Mouse (Mus musculus) hematopoietic stem cell, adult 5-6 weeks (primary cell): ENCODE measurements around the gene Ninj2. TPM values are rescaled to one million over a fixed set of nuclear protein-coding genes. Genes with fewer than 3 reads are reported as not detected.

Experiments
- ATAC-seq, 2 experiments: fragments of 125-278 bp in 1 of 2; replicated peaks in 1 of 2; 2 replicates each; pipeline ENCODE4 v1.8.0; 2016 to 2017; ENCODE audit warnings: inconsistent platforms in 2 of 2, mild to moderate bottlenecking in 2 of 2, moderate number of reproducible peaks in 2 of 2, low read depth in 1 of 2, moderate TSS enrichment in 1 of 2; ENCODE audit not compliant: low FRiP score in 2 of 2, poor library complexity in 2 of 2, severe bottlenecking in 2 of 2, insufficient read depth in 1 of 2, low TSS enrichment in 1 of 2
- total RNA-seq: library from RNA; stranded (forward); fragments of 172-1452, 232-1000 nt; gene quantifications from 2 replicates; pipeline ENCODE4 v1.2.3, GENCODE M21; 2017

Ninj2 gene
- total RNA-seq, result not detected in 2 replicates

- no peak for ATAC-seq
These were observed at the start of gene Ninj2 for GRCm38 (mm10) chr6:120093100-120093499. Ninj2 (plus strand) TSS chr6:120093350.

GRCm38 (mm10) chr6:120045406-120045805 lies 47.7 kb upstream of the Ninj2 start:
- ATAC-seq, result no peak

- ATAC-seq, result no peak
These were observed 45.4 kb upstream of the Ninj2 start for GRCm38 (mm10) chr6:120047705-120048292.

GRCm38 (mm10) chr6:120054412-120054811 lies 38.7 kb upstream of the Ninj2 start:
- no peak for ATAC-seq

GRCm38 (mm10) chr6:120055666-120056540 lies 37.2 kb upstream of the Ninj2 start:
- ATAC-seq, result peak in 1 of 2 experiments; percentile 56; a peak in 1 of 4 replicates

DNA sequence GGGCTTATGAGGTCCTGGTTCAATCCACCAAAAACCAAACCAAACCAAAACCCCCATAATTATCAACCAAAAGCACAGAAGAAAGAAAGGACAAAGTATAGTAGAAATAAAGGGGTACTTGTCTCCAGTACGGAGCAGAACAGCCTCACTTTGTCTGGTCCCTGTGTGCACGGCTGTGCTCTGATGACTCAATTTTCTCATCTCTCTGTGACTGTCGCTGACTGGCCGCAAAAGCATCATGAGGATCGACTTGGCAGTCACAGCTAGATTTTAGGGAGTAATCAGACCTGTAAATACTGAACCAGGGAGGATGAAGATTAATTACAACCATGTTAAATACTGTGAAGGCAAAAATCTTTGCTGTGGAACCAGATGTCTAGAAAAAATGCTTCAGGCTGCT lies 30.2 kb upstream of the Ninj2 start:
- ATAC-seq, result no peak

DNA sequence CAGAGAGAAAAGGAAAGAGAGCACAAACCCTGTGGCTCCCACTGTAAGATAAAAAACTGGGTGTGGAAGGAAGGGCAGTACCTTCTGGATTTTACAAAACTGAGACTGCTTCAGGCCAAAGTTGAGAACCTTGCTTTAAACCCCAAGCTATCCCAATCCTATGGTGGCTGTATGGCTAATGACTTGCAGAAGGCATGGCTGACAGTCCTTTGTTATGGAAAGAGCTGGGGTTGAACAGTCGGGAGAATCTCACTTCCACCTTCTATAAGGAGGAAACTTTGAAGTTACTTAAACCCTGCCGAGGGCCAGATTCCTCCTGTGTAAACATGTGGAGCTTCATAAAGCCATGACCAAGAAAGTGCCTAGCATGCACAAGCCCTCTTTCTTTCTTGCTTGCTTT lies 28.5 kb upstream of the Ninj2 start:
- ATAC-seq, result no peak

DNA sequence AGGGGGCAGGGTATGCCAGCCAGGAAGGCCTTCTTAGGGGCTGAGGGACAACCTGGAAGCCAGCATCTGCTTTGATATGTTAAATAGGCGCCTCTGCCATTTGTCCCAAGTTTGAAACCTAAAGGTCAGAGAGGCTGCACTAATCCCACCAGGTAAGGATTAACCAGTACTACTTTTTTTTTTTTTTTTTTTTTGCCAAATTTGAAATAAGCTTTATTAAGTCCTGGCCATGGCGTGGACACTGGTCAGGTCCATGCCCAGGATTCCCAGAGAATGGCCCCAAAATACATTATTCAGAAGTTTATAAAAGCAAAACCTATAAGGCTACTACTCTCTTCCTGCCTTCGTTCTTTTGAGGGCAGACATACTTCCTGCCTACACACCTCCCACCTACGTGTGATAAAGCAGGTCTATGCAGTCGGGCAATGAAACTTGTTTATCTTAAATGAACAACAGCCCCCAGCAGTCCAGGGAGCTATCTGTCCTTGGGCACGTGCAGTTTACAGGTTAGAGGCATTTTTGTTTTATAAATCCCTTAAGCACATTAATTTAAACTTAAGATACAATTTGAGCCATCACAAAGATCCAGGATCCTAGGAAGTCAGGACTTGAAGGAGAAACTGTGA lies 27.5 kb upstream of the Ninj2 start:
- no peak for ATAC-seq

- ATAC-seq, result no peak
These were observed 23.6 kb upstream of the Ninj2 start for GRCm38 (mm10) chr6:120069546-120069945.

- no peak for ATAC-seq
These were observed 20.5 kb upstream of the Ninj2 start for GRCm38 (mm10) chr6:120072630-120073029.

DNA sequence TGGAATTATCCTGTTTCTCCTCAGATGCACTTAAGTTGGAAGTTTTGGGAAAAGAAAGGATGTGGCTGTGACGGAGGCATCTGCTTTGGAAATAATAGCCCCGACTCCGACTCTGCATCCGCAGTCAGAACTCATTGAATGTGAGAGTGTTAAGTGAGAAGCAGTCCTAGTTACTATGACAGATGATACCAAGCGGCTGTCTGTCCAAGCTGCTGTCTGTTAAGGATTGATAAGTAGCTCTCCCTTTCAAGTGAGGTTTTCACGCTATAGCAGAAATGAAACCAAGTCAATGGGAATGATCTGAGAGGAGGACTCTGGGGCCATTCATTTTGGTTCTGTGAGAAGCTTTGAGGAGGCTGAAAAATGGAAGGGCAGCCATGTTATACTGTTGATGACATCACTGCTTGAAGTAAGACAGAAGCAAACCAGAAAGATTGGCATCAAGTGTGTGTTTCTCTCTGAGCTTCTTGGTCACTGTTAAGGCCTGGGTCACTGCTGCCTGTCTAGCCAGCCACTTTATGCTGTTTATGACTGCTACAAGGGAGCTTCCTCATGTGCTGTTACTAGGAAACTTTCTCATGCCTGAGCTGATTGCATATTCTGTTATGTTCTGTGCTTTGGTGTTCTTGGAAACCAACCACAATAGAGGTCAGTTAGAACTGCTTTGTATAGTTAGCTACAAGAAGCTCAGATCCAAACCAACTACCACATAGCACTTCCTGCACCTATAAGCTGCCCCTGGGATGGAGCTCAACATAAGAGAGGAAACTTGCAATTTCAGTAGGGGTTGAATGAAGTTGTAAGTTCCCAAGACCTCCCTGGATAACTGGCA lies 16.3 kb upstream of the Ninj2 start:
- ATAC-seq, result peak; percentile 42 to 51; a peak in 2 of 4 replicates

DNA sequence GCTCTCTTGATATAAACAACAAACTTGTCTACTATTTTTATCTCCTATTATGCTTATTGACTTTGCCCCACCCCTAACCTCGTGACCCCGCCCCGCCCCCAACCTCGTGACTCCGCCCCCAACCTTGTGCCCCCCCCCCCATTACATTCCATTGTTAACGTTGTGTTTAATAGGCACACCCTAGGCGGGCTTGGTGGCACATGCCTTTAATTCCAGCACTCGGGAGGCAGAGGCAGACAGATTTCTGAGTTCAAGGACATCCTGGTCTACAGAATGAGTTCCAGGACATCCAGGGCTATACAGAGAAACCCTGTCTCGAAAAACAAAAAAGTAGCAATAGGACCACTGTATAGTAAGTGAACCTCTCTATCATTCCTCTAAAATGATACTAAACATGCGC lies 13.6 kb upstream of the Ninj2 start:
- ATAC-seq, result no peak

DNA sequence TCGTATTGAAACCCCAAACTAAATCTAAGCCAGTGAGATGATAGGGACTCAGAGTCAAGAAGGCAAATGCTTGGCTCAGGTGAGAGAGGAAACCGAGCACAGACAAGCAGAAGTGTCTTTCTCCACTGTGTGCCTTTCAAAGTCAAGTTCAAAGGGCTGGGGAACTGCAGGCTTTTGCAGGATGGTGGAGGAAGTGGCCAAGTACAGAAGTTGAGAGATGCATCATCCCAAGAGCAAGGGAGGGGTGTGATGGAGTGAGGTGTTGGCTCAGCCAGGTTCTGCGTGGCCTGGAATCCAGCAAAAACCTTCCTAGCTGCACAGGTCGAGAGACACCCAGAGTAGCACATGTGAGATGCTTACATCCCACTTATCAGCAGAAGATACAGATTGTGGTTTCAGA lies 11.6 kb upstream of the Ninj2 start:
- no peak for ATAC-seq

- no peak for ATAC-seq
These were observed 10.7 kb upstream of the Ninj2 start for GRCm38 (mm10) chr6:120082251-120082950.

- peak; percentile 80 to 92 for ATAC-seq
These were observed 10.2 kb upstream of the Ninj2 start for GRCm38 (mm10) chr6:120082951-120083411.

- peak; percentile 47 to 57 for ATAC-seq
These were observed 9.7 kb upstream of the Ninj2 start for GRCm38 (mm10) chr6:120083442-120083841.

GRCm38 (mm10) chr6:120084983-120085382 lies 8.2 kb upstream of the Ninj2 start:
- ATAC-seq, result no peak
